Mouse (Mus musculus) left cerebral cortex, postnatal 14 days (tissue): ENCODE measurements at regions not wholly inside any gene's neighbourhood (a gene's known extent, or its start where the extent isn't known, plus 50 kb on each side); places are given as distances from the start of the nearest gene placed in this dataset.

Experiments
- DNase-seq, 2 experiments: peaks; one replicate each; pipeline ENCODE4 v3.0.0; 2021 to 2022; ENCODE audit warnings: low spot score in 2 of 2, mixed read lengths in 1 of 2
- intact Hi-C: fragments of 180-260 bp; cut with DNase I; formaldehyde crosslinking; loops from one replicate; pipeline ENCODE4 v1.15.1; 2025

GRCm38 (mm10) chr13:48426816-48427215, 86.4 kb downstream of the Zfp169 start:
- intact Hi-C loops, result no loop called here

GRCm38 (mm10) chr13:48436659-48437345, 76.4 kb downstream of the Zfp169 start:
- intact Hi-C loops, result no loop called here
- DNase-seq, result no peak

More at GRCm38 (mm10) chr13:48426816-48427215, 86.4 kb downstream of the Zfp169 start:
- DNase-seq, result no peak
